Mouse (Mus musculus) E14TG2a.4 (cell line): ENCODE results near the gene Plekhg6.

Source experiments
- H3K27me3 ChIP-seq: 2 replicates; pipeline ENCODE4 v1.6.1; 2014; ENCODE audit warnings: low read length, control low read depth; ENCODE audit not compliant: insufficient read depth
- H3K36me3 ChIP-seq: 2 replicates; pipeline ENCODE4 v1.6.1; 2014; ENCODE audit warnings: low read length, control low read depth; ENCODE audit not compliant: insufficient read depth
- H3K4me1 ChIP-seq: replicated peaks from 2 replicates; pipeline ENCODE4 v1.6.1; 2014; ENCODE audit warnings: low read depth, low read length, control low read depth
- H3K4me3 ChIP-seq: replicated peaks from 2 replicates; pipeline ENCODE4 v1.5.1; 2014; ENCODE audit warnings: mild to moderate bottlenecking, low read length
- H3K9me3 ChIP-seq: 2 replicates; pipeline ENCODE4 v1.6.1; 2014; ENCODE audit warnings: low read length, control low read depth
- CTCF ChIP-seq: conservative IDR thresholded peaks from 2 replicates; pipeline ENCODE4 v1.5.1; 2014; ENCODE audit warnings: low read length
- NANOG ChIP-seq: IDR thresholded peaks from 2 replicates; pipeline ENCODE4 v1.6.1; 2014; ENCODE audit warnings: borderline replicate concordance, low read length, mixed read lengths
- POU5F1 ChIP-seq: IDR thresholded peaks from 2 replicates; pipeline ENCODE4 v1.6.1; 2014; ENCODE audit warnings: low read length, borderline replicate concordance

Plekhg6 gene

GRCm38 (mm10) chr6:125377582-125378451, 2.8 kb downstream of the Plekhg6 start:
- TF ChIP-seq POU5F1 (no peak), NANOG (no peak), CTCF (no peak)

DNA sequence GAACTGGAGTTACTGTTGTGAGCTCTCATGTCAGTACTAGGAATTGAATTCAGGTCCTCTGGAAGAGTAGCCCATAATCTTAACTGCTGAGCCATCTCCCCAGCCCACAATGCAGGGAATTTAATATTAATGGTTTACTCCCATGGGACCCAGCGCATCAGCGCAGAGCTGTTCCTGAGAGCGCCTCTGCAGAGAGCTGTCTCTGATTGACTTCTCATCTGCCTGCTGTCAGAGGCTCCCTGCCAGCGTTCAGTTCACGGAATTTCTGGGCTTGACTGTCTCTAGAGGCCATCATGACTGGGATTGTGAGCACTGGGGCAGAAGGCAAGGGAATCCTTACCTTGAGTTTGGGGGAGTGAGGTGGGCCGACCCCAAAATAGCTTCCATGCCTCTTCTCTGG, 3.6 kb downstream of the Plekhg6 start:
- Histone ChIP-seq H3K4me1 (peaks cover 75% of the 10 kb centered on the region), H3K9me3 (no peaks in the 10 kb centered on the region), H3K36me3 (no peaks in the 10 kb centered on the region), H3K27me3 (peaks cover 79% of the 10 kb centered on the region), H3K4me3 (peak overlapping the region; percentile 68; the same call in 1 of the 2 replicates)
- TF ChIP-seq CTCF (no peak), NANOG (no peak)

More at GRCm38 (mm10) chr6:125377582-125378451, 2.8 kb downstream of the Plekhg6 start:
- peaks cover 67% of the 10 kb centered on the region for H3K4me1 ChIP-seq
- H3K36me3 ChIP-seq: no peaks in the 10 kb centered on the region
- H3K9me3 ChIP-seq: no peaks in the 10 kb centered on the region
- peaks cover 79% of the 10 kb centered on the region for H3K27me3 ChIP-seq
- peak overlapping the region; percentile 68 for H3K4me3 ChIP-seq

GRCm38 (mm10) chr6:125367758-125368371, 12.7 kb downstream of the Plekhg6 start:
- no peak for TF ChIP-seq NANOG
- no peak for TF ChIP-seq POU5F1
- no peak for TF ChIP-seq CTCF
- H3K36me3 ChIP-seq: no peaks in the 10 kb centered on the region
- H3K9me3 ChIP-seq: no peaks in the 10 kb centered on the region; the same call in 1 of the 2 replicates
- no peak overlapping the region for H3K4me3 ChIP-seq
- peaks cover 43% of the 10 kb centered on the region for H3K27me3 ChIP-seq
- peaks cover 92% of the 10 kb centered on the region for H3K4me1 ChIP-seq

DNA sequence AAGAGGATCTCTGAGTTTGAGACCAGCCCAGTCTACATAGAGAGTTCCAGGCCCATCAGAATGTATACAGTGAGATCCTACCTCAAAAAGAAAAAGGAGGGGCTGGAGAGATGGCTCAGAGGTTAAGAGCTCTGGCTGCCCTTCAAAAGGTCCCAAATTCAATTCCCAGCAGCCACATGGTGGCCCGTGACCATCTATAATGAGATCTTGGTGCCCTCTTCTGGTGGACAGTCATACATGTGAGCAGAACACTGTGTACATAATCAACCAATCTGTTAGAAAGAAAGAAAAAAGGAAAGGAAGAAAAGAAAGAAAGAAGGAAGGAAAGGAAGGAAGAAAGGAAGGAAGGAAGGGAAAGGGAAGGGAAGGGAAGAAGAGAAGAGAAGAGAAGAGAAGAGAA, 14.5 kb downstream of the Plekhg6 start:
- H3K27me3 ChIP-seq: peaks cover 46% of the 10 kb centered on the region
- H3K9me3 ChIP-seq: no peaks in the 10 kb centered on the region; the same call in 1 of the 2 replicates
- no peak overlapping the region for H3K4me3 ChIP-seq
- no peaks in the 10 kb centered on the region for H3K36me3 ChIP-seq
- TF ChIP-seq CTCF: no peak
- TF ChIP-seq POU5F1: no peak
- TF ChIP-seq NANOG: no peak
- H3K4me1 ChIP-seq: peaks cover 92% of the 10 kb centered on the region

DNA sequence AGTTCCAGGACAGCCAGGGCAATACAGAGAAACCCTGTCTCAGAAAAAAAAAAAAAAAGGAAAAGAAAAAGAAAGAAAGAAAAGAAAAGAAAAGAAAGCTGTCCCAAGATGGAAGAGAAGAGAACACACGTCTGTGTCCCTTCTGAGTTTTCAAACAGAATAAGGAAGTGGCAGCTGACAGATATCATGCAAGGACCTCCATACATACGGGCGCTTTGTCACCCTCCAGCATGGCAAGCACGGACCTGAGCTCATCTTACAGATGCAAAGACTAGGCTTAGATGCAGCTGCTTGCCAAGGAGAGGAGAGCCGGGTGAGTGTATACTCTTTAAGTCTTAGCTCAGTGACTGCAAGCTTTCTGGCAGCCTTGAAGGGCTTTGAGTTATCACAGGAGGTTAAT, 15.1 kb downstream of the Plekhg6 start:
- no peaks in the 10 kb centered on the region; the same call in 1 of the 2 replicates for H3K9me3 ChIP-seq
- peaks cover 93% of the 10 kb centered on the region for H3K4me1 ChIP-seq
- H3K4me3 ChIP-seq: no peak overlapping the region
- TF ChIP-seq POU5F1 (no peak), NANOG (no peak), CTCF (no peak)
- peaks cover 51% of the 10 kb centered on the region for H3K27me3 ChIP-seq
- H3K36me3 ChIP-seq: no peaks in the 10 kb centered on the region

GRCm38 (mm10) chr6:125364448-125364847, 16.1 kb downstream of the Plekhg6 start:
- Histone ChIP-seq H3K9me3 (no peaks in the 10 kb centered on the region; the same call in 1 of the 2 replicates), H3K4me3 (peak overlapping the region; percentile 61), H3K36me3 (no peaks in the 10 kb centered on the region), H3K27me3 (peaks cover 51% of the 10 kb centered on the region), H3K4me1 (peaks cover 92% of the 10 kb centered on the region)
- no peak for TF ChIP-seq POU5F1
- TF ChIP-seq CTCF: no peak
- TF ChIP-seq NANOG: no peak

DNA sequence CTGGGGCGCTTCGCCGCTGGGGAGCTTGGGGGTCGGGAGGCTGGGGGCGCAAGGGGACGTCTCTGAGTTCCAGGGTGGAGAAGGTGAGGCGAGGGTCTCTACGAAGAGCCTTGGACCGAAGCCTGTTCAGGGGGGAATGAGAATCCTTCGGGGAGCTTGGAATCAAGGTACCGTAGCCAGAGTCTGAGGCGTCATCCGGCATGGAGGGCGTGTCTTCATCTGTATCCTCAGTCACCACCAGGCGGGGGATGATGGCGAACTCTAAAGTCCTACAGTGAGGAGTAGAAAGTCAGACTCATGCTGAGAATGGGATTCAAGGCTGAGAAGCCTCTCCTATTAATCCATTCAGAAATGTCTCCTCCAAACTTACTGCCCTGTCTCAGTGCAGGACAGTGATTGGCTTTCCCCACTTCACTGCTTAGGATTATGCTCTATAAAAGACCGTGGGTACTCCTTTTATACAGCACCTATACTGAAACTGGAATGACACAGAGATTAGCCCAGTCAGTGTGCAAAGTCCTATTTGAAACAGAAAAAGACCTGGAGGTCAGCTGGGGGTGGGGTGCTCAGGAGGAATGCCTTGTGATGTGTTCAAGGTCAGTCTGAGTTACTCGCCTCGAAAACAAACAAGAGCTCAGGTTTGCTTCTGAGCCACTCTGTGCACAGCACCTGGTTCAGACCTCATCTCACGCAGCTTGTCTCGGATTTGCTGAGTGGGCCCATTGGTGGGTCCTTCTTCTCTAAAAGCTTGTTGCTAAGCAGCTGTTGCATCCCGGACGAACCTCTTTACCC, 16.9 kb downstream of the Plekhg6 start:
- H3K4me3 ChIP-seq: peak overlapping the region; percentile 61
- peaks cover 1% of the 10 kb centered on the region; the same call in 1 of the 2 replicates for H3K9me3 ChIP-seq
- H3K27me3 ChIP-seq: peaks cover 59% of the 10 kb centered on the region
- TF ChIP-seq NANOG (peak; percentile 44; the same call in 1 of the 2 replicates), CTCF (no peak)
- H3K36me3 ChIP-seq: no peaks in the 10 kb centered on the region
- peaks cover 92% of the 10 kb centered on the region for H3K4me1 ChIP-seq

GRCm38 (mm10) chr6:125363021-125363420, 17.6 kb downstream of the Plekhg6 start:
- no peaks in the 10 kb centered on the region for H3K36me3 ChIP-seq
- TF ChIP-seq NANOG: no peak
- no peak for TF ChIP-seq POU5F1
- TF ChIP-seq CTCF: no peak
- peaks cover 5% of the 10 kb centered on the region; the same call in 1 of the 2 replicates for H3K9me3 ChIP-seq
- peaks cover 92% of the 10 kb centered on the region for H3K4me1 ChIP-seq
- H3K4me3 ChIP-seq: peak overlapping the region; percentile 61
- peaks cover 65% of the 10 kb centered on the region for H3K27me3 ChIP-seq
